8 mouse cellular contexts compared by ENCODE assay signal in genomic region chr17:24839842-24840241, GRCm38 (mm10). TPM values are rescaled to one million over a fixed set of nuclear protein-coding genes. Genes with fewer than 3 reads are reported as not detected.
DNase-seq lines count a peak whose midpoint lies in the region; ATAC-seq and TF ChIP-seq lines count a peak whose summit lies in the region.

Gene Hagh (plus strand): TSS chr17:24840143.

- H3K4me2 ChIP-seq in lung, embryonic 14.5 days, result no peak within 1 kb of the TSS
- no peak within 1 kb of the TSS for H3K4me2 ChIP-seq in midbrain, embryonic 16.5 days (ENCODE audit: low read length)

- no peak within 1 kb of the TSS for H3K4me3 ChIP-seq in lung, embryonic 14.5 days (ENCODE audit: low read depth, low read length)
- no peak within 1 kb of the TSS for H3K4me3 ChIP-seq in embryonic facial prominence, embryonic 10.5 days
- no peak within 1 kb of the TSS for H3K4me3 ChIP-seq in heart, embryonic 10.5 days
- H3K4me3 ChIP-seq in midbrain, embryonic 16.5 days (ENCODE audit: low read depth, low read length), result no peak within 1 kb of the TSS

- 59% methylated on average over 8 of the region's 8 CpGs for WGBS in lung, embryonic 14.5 days
- WGBS in embryonic facial prominence, embryonic 10.5 days, result 73% methylated on average over 8 of the region's 8 CpGs
- WGBS in heart, embryonic 10.5 days, result 56% methylated on average over 8 of the region's 8 CpGs
- WGBS in midbrain, embryonic 16.5 days, result 74% methylated on average over 8 of the region's 8 CpGs

- no peaks in the 10 kb centered on the region for H3K36me3 ChIP-seq in lung, embryonic 14.5 days (ENCODE audit: insufficient read depth)
- no peaks in the 10 kb centered on the region for H3K36me3 ChIP-seq in embryonic facial prominence, embryonic 10.5 days (replicated peaks)
- no peaks in the 10 kb centered on the region for H3K36me3 ChIP-seq in heart, embryonic 10.5 days
- H3K36me3 ChIP-seq in midbrain, embryonic 16.5 days (ENCODE audit: control insufficient read depth, insufficient read depth, low read length), result no peaks in the 10 kb centered on the region

- no peak within 1 kb of the TSS for H3K27ac ChIP-seq in lung, embryonic 14.5 days (ENCODE audit: low read depth)
- no peak within 1 kb of the TSS for H3K27ac ChIP-seq in embryonic facial prominence, embryonic 10.5 days (replicated peaks)
- H3K27ac ChIP-seq in heart, embryonic 10.5 days, result no peak within 1 kb of the TSS
- no peak within 1 kb of the TSS for H3K27ac ChIP-seq in midbrain, embryonic 16.5 days (ENCODE audit: low read length)

- no peak for DNase-seq in lung, embryonic 14.5 days
- no peak for DNase-seq in lung, postnatal 25 days (ENCODE audit: low spot score)
- no peak for DNase-seq in embryonic facial prominence, embryonic 10.5 days (ENCODE audit: low spot score)
- DNase-seq in heart, embryonic 10.5 days (ENCODE audit: low spot score), result no peak
- no peak for DNase-seq in layer of hippocampus, postnatal 36 days
- no peak for DNase-seq in cerebellum, adult 11 months
- DNase-seq in embryo, embryonic 11 days, result no peak

- no peak for TF ChIP-seq CTCF in lung, embryonic 14.5 days (IDR thresholded peaks at IDR 0.05; ENCODE audit: low read depth)

- H3K27me3 ChIP-seq in lung, embryonic 14.5 days (ENCODE audit: insufficient read depth, low read length), result no peaks in the 10 kb centered on the region
- peaks cover 24% of the 10 kb centered on the region for H3K27me3 ChIP-seq in embryonic facial prominence, embryonic 10.5 days (replicated peaks; ENCODE audit: low read depth, poor library complexity, severe bottlenecking)
- peaks cover 17% of the 10 kb centered on the region for H3K27me3 ChIP-seq in heart, embryonic 10.5 days (ENCODE audit: insufficient read depth, poor library complexity, severe bottlenecking)
- peaks cover 8% of the 10 kb centered on the region for H3K27me3 ChIP-seq in midbrain, embryonic 16.5 days (ENCODE audit: control insufficient read depth, insufficient read depth, low read depth, low read length)

- ATAC-seq in lung, embryonic 14.5 days (ENCODE audit: insufficient read depth), result no peak
- no peak for ATAC-seq in midbrain, embryonic 16.5 days

- no peaks in the 10 kb centered on the region for H3K9me3 ChIP-seq in lung, embryonic 14.5 days (ENCODE audit: low read depth, low read length)
- H3K9me3 ChIP-seq in embryonic facial prominence, embryonic 10.5 days, result no peaks in the 10 kb centered on the region
- H3K9me3 ChIP-seq in heart, embryonic 10.5 days, result no peaks in the 10 kb centered on the region
- no peaks in the 10 kb centered on the region for H3K9me3 ChIP-seq in midbrain, embryonic 16.5 days (replicated peaks; ENCODE audit: control insufficient read depth, low read length, poor library complexity, severe bottlenecking)

- no peaks in the 10 kb centered on the region for H3K4me1 ChIP-seq in lung, embryonic 14.5 days (ENCODE audit: insufficient read depth)
- no peaks in the 10 kb centered on the region for H3K4me1 ChIP-seq in embryonic facial prominence, embryonic 10.5 days
- H3K4me1 ChIP-seq in heart, embryonic 10.5 days, result no peaks in the 10 kb centered on the region
- H3K4me1 ChIP-seq in midbrain, embryonic 16.5 days (ENCODE audit: control insufficient read depth, insufficient read depth, low read length), result no peaks in the 10 kb centered on the region

- no peak within 1 kb of the TSS for H3K9ac ChIP-seq in lung, embryonic 14.5 days
- no peak within 1 kb of the TSS for H3K9ac ChIP-seq in midbrain, embryonic 16.5 days (ENCODE audit: low read depth, low read length)

RNA-seq across cellular contexts. Expression of gene Hagh, which starts in this region (rescaled TPM):
- polyA plus RNA-seq in lung, embryonic 14.5 days (2014; fragmentation: Nextera tagmentation; extraction: Ambion mirVana), result 23.2 and 24.8 TPM in 2 replicates
- 26.4 and 28.6 TPM in 2 replicates for polyA plus RNA-seq in embryonic facial prominence, embryonic 10.5 days (2016; fragmentation: Nextera tagmentation; extraction: Ambion mirVana)
- 38.9 and 49.0 TPM in 2 replicates for polyA plus RNA-seq in heart, embryonic 10.5 days (2016; fragmentation: Nextera tagmentation; extraction: Ambion mirVana)
- 100 to 1,000 TPM; 131 to 134 TPM for total RNA-seq in layer of hippocampus, postnatal 36 days (2021)
- polyA plus RNA-seq in midbrain, embryonic 16.5 days (2015; fragmentation: Nextera tagmentation; extraction: Ambion mirVana), result 62.9 and 72.2 TPM in 2 replicates
